Mouse (Mus musculus): Measurements from ENCODE around the gene Fgfrl1.
A peak's percentile ranks its signal among the peaks of the same experiment; 100 is the strongest.
"Not testable (repeated sequence)": the region's sequence is repeated elsewhere in the genome, so short reads cannot be mapped to it uniquely, and the experiment has no call there.

Gene Fgfrl1

DNA sequence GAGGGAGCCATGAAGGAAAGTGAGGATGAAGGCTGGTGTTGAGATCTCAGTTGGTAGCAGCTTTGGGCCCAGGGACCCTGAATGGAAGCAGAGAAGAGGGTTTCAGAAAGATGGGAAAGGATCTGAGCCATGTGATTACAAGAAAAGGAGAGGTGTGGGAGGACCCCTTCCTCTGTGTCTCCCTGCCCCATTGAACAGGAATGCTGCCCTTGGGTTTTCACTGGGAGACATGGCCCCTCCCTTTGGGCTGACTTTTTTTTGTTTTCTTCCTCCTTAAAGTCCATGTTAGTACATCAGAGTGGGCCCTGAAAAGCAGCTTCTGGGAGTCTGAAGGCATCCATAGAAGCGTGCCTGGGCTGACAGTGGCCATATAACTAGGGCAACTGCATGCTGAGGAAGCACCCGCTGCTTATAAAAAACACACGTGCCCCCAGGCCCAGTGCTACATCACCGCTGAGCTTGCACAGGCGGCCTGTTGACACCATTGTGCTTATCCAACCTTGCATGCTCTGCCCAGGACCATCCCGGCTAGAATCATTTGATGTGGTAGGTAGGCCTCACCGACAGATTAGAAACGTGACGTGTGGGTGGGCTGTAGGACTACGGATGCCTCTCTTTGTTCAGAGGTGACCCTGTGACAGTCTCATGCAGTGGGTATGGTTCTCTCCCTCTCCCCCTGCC lies 9.3 kb downstream of the Fgfrl1 start:
- DNase-seq, result peak; percentile 46

- DNase-seq, result no peak
These were observed 11.8 kb downstream of the Fgfrl1 start for GRCm38 (mm10) chr5:108703754-108704626.

DNA sequence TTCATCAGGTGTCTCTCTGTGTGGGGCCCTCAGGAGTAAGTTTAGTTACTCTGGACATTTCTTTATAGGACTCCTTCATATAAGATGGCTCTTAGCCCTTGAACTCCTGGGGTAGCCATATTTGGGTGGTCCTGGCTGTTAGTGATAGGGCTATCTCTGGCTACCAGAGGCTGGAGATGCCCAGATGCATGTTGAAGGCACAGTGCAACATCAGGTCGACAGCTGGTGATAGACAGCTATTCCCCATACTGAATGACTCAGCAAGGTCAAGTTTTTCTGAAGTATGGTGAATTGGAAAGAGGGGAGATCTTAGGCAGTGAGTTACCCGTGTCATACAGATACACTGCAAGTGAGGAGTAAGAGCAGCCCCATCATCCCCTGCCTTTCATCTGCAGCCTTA lies 15.6 kb downstream of the Fgfrl1 start:
- DNase-seq, result no peak

DNA sequence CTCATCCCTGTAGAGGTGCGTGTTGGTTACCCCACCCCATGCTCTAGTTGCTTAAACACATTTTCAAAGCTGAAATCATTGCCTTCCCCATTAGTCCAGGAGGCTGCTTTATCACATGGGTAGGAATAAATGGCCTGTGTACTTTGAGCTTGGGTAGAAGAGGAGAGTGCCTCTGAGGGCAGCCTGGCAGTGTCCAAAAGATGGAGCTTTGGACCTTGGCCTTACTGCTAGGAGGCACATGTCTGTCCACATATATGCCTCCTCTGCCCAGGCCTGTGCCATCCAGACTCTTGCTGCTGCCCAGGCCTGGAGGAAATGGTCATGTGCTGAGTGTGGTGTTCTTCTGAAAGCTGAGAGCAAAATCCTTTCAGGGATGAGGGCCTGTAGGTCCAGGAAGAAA lies 16.2 kb downstream of the Fgfrl1 start:
- DNase-seq, result no peak

DNA sequence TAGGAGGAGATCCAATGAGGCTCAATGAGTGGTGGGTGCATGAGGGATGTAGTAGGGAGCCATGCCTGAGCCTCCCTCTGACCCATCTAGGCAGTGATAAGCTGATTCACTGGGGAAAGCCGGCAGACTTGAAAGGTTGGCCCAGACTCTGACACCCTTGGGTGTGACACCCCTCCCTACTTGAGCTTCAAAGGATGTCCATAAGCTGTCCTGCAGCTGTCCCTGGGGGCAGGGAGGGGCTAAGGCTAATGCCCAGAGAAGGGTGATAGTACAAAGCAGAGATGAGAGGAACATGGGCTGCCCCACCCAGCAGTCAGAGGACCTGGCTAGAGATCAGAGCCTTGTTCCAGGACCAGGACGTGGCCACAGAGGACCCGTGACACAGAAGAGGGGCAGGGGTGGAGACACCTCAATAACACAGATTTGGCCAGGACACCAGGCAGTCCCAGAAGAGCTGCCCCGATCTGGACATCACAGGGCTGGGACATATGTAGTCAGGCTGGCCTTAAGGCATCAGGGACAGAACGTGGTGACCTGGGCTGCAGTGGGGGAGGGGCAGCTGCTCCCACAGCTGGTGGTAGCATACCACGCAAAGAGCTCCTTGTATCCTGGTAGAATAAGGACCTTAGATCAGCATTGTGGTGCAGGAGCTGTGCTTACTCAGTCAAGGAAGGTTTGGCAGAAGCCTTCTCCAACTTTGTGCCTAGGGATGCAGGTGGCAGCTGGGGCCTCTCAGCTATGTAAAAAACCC lies 17.0 kb downstream of the Fgfrl1 start:
- peak; percentile 20 for DNase-seq

- DNase-seq, result no peak
These were observed 19.8 kb downstream of the Fgfrl1 start for GRCm38 (mm10) chr5:108711968-108712367.

DNA sequence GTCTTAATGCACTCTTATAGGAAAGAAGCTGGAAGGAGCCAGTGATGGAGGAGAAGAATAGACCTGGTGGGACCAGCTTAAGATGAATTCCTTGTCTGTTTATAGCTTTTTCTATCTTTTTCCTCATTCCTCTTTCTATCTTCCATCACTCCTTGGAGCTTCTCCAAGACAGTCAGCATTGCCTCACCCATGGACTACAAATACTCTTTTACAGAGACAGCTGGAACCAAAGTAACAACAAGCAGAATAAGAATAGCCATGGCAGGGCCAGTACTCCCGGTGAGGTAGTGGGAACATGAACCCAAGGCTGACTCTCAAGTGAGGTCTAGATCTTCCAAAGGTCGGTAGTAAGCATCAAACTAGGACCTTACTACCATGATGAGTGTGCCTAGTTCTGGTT lies 20.9 kb downstream of the Fgfrl1 start:
- no peak for DNase-seq

DNA sequence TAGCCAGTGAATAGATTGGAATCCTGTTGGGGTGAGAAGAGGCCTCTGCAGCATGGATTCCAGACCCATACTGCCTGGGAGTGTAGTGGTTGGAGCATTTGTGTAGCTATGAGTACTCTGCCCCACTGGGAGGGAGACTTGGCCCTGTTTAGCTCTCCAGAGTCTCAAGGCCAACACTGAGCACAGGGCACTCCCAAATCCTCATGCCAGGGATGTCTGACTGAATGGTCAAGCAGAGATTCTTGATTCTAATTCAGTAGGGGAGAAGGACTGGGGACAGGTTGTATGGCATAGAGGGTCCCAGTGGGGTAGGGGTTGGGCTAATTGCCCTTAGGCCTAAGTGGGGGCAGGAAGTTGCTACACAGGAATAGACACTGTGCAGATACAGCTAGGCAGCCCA lies 21.5 kb downstream of the Fgfrl1 start:
- no peak for DNase-seq

DNA sequence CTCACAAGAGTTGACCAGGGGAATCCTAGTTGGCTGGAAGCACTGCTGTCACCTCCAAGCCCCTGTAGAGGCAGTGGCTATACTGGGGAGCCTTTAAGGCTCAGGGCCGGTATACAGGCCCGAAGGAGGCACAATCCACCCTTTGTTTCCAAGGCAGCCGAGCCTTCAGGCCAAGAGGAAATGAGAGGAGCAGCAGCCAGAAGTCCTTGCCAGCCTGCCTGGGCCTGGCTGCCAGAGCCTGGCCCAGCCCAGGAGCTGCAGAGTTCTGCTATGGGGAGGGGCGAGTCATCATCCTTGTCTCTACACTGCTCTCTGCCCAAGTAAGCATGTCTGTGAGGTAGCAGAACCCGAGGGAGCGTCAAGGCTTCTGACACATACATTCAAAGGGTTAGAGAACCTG lies 22.0 kb downstream of the Fgfrl1 start:
- no peak for DNase-seq

DNA sequence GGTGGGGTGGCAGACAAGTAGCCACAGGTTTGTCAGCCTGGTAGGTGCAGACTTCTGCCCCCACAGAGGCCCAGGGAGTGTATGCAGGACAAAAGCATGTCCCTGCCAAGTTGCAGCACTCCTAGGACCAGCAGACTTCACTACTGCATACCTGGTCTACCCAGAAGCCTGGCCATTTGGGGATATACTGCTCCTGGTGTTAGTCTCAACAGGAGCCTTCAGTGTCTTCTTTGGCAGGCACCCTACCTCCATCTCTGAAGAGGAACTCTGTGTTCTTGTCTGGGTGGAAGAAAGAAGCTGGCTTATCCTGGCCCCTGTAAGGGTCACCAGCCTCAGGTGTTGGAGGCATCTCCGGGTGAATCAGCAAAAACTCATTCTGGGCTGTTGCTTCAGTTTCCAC lies 23.8 kb downstream of the Fgfrl1 start:
- no peak for DNase-seq

- no peak for DNase-seq
These were observed 25.9 kb downstream of the Fgfrl1 start for GRCm38 (mm10) chr5:108718051-108718450.

DNA sequence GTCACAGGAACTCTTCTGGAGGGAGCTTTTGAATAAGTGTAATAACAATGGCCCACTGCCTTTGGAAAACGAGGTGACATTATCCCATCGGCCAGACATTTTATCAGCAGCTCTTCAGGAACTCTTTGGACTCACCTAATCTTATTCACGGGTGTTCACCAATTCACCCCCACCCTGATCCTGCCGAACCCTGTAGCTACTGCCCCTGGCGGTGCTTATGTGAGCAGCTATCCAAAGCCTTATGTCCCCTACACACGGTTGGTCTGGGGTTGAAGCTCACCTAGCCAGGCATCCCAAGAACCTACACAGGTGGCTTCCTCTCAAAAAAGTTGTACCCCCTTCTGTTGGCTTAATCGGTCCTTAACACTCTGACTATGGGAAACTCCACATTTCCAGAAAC lies 27.6 kb downstream of the Fgfrl1 start:
- DNase-seq, result no peak

- no peak for DNase-seq
These were observed 31.8 kb downstream of the Fgfrl1 start for GRCm38 (mm10) chr5:108724006-108724405.

GRCm38 (mm10) chr5:108726557-108727248 lies 34.5 kb downstream of the Fgfrl1 start:
- DNase-seq, result peak; percentile 76

GRCm38 (mm10) chr5:108727425-108727824 lies 35.2 kb downstream of the Fgfrl1 start:
- DNase-seq, result no peak

- DNase-seq, result no peak
These were observed 49.7 kb downstream of the Fgfrl1 start for GRCm38 (mm10) chr5:108741844-108742243.

DNA sequence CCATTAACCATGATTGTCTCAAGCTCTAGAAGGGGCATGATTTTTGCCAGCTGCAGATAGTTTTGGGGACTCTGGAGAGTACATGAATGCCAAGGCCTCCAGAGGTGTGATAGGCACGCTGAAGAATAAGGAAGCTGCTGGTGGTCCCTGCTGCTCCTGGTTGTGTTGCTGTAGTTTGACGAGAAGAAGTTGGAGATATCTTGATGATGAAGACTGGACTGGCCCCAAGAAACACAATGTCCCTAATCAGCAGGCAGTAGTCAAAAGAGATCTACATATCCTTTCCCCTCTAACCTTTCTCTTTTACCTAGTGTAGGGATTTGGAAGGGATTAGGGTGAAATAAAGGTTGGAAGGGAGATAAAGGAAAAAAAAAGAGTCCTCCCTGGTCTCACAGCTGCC lies 50.4 kb downstream of the Fgfrl1 start:
- no peak for DNase-seq

- DNase-seq, result peak; percentile 2
These were observed 51.7 kb downstream of the Fgfrl1 start for GRCm38 (mm10) chr5:108743856-108744255.

DNA sequence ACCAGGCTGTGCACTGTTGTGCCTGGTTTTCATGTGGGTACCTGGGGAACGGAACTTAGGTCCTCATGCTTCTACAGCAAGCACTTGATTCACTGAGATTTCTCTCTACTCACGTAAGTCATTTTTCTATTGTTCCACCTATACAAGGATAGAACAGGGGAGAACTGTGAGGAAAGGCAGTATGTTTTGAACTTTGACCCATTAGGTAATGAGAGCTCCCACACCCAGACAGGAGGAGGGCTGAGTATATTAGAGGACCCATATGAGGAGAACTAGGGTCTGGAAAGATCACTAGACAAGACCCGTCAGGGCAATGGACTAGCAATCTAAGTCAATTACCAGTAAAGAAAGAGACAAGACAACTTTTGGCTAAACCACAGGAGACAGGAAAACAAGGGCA lies 52.4 kb downstream of the Fgfrl1 start:
- DNase-seq, result no peak

- no peak for DNase-seq
These were observed 58.4 kb downstream of the Fgfrl1 start for GRCm38 (mm10) chr5:108750328-108751210.

- DNase-seq, result not testable (repeated sequence)
These were observed 59.1 kb downstream of the Fgfrl1 start for GRCm38 (mm10) chr5:108751258-108751657.

Measured in retina, postnatal 1 day (tissue).